Mouse (Mus musculus) lung, adult 2 months (tissue): ENCODE measurements around the gene Zfp113. TPM values are rescaled to one million over a fixed set of nuclear protein-coding genes. Genes with fewer than 3 reads are reported as not detected.

Experiments used
- DNase-seq: peaks from one replicate; pipeline ENCODE4 v3.0.0; 2022
- H3K4me1 ChIP-seq: fragments of 200-500 bp; 2 replicates; pipeline ENCODE4 v1.6.1; 2011; ENCODE audit warnings: low read length; ENCODE audit not compliant: control insufficient read depth, insufficient read depth
- H3K4me3 ChIP-seq: fragments of 200-500 bp; replicated peaks from 2 replicates; pipeline ENCODE3; 2011; ENCODE audit warnings: low read depth, mild to moderate bottlenecking, control low read depth, low read length; ENCODE audit errors: extremely low read depth
- CTCF ChIP-seq: fragments of 200-500 bp; IDR thresholded peaks from 2 replicates; pipeline ENCODE4 v1.5.1; 2011; ENCODE audit warnings: mild to moderate bottlenecking, low read length, control low read depth; ENCODE audit not compliant: insufficient read depth
- POLR2A ChIP-seq: fragments of 200-500 bp; IDR thresholded peaks from 2 replicates; pipeline ENCODE4 v1.6.1; 2011; ENCODE audit warnings: low read depth, mild to moderate bottlenecking, control low read depth, low read length, borderline replicate concordance; ENCODE audit errors: extremely low read depth
- WGBS: fragments of 180-500 bp; shearing (Covaris S2); methylation state at CpG from one replicate; pipeline ENCODE4 v1.1.7; 2018; 5-methylcytosine and 5-hydroxymethylcytosine counted together
- polyA plus RNA-seq: library from polyadenylated mRNA; depleted of rRNA; stranded (reverse); fragments of >200 nt; gene quantifications from 2 replicates; pipeline ENCODE4 v1.2.3, GENCODE M21; 2012; rRNA removed

Zfp113 gene
- polyA plus RNA-seq = 2.7 and 3.5 TPM in 2 replicates

DNA sequence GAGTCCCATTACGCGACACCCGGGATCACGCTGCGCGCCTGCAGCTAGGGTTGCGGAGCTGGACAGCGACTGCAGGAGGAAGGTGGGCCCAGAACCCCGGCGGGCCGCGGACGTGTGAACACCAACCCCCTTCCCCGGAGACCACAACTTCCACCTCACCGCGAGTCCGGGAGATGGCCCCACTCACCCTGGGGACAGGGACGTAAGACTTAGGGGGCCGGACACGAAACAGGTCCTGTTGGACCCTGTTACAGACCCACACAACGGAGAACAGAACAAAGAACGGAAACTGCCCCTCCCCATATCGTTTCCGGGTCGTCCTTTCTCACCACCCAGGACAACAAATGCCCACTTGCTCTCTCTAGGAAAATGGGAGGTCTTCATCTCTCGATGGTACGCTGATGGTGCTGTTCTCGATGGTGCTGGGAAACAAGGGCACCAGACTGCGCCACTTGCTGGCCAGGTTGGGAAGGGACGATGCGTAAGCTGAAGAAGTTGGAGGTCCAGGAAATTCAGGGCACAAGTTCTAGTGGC is at the start of gene Zfp113:
TSS of gene Zfp113 (minus strand) at position 302 of the 534 bp plus-strand sequence.
- WGBS = under 1% methylated on average over 31 of the region's 31 CpGs
- peak; percentile 97 for TF ChIP-seq CTCF
- peak; percentile 89 for TF ChIP-seq POLR2A
- DNase-seq = peak; percentile 79
- Histone ChIP-seq H3K4me3 (peak within 1 kb of the TSS; percentile 94), H3K4me1 (0 out of 2 replicates have a peak, but pooled peaks cover 2% of the 10 kb centered on the region)

DNA sequence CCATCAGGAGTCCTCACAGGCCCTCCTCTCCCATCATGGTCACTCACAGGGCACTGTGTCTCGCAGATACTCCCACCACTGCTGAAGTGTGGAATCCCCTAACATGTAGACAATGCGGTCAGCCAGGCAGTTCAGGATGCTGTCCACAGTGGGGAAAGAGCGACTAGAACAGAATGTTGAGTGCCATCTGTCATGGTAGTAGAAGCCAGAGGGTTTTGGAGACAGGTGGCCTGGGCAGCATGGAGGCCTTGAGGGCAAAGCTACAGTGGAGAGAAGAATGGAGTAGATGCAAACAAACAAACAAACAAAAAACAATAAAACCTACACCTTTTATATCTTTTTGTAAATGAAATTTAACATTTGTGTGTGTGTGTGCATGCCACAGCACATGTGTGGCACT is 46.5 kb upstream of the Zfp113 start:
- Histone ChIP-seq H3K4me1 (no peaks in the 10 kb centered on the region), H3K4me3 (no peak overlapping the region)
- DNase-seq = no peak
- WGBS = 85% methylated on average over 3 of the region's 3 CpGs
- TF ChIP-seq CTCF (no peak), POLR2A (no peak)

DNA sequence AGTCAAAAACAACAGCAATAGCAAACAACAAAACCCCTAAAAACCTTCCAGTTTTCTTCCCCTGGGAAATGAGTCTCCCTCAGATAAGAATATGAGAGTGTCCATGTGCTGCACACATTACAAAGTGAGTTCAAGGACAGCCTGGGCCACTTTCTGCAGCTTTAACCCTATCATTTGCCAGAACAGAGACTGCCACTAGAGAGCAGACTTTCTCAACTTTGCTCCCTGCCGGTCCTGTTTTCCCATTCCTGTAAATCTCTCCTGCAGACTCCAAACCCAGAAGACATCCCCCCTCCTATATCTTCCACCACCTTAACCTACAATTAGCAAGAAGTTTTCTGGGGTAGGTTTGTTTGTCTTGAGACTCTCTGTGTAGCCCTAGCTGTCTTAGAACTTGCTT is 44.0 kb upstream of the Zfp113 start:
- WGBS = 11% methylated on average over 1 of the region's 1 CpGs
- TF ChIP-seq POLR2A = no peak
- TF ChIP-seq CTCF = no peak
- H3K4me1 ChIP-seq = peaks cover 5% of the 10 kb centered on the region; the same call in 1 of the 2 replicates
- H3K4me3 ChIP-seq = no peak overlapping the region
- no peak for DNase-seq

DNA sequence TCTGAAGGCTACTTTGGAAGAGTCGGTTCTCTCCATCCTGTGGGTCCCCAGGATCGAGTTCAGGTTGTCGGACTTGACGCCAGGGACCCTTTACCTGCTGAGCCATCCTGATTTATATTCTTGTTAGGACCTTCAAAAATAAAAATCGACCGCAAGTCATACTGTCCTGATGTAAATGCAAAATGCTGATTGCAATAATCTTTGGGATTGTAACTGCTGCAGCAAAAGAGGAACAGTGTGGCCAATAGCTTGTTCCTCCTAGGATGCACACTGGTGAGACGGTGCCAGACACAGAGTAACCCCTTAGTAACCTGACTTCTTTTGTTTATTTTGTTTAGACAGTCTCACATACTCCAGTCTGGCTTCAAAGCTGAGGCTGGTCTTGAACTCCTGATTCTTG is 39.9 kb upstream of the Zfp113 start:
- TF ChIP-seq CTCF (no peak), POLR2A (no peak)
- no peak for DNase-seq
- 68% methylated on average over 7 of the region's 7 CpGs for WGBS
- Histone ChIP-seq H3K4me1 (peaks cover 5% of the 10 kb centered on the region; the same call in 1 of the 2 replicates), H3K4me3 (no peak overlapping the region)

- peak; percentile 35 for DNase-seq
- TF ChIP-seq POLR2A = 0 out of 2 replicates have a peak, but pooled peaks have one; percentile 16
- TF ChIP-seq CTCF = no peak
- 1% methylated on average over 29 of the region's 29 CpGs for WGBS
- peaks cover 5% of the 10 kb centered on the region; the same call in 1 of the 2 replicates for H3K4me1 ChIP-seq
- peak overlapping the region; percentile 90 for H3K4me3 ChIP-seq
Measured at GRCm38 (mm10) chr5:138194755-138195345, 39.3 kb upstream of the Zfp113 start.

- 4% methylated on average over 54 of the region's 54 CpGs for WGBS
- DNase-seq = peak; percentile 82
- TF ChIP-seq CTCF = no peak
- peak; percentile 67; the same call in 1 of the 2 replicates for TF ChIP-seq POLR2A
- Histone ChIP-seq H3K4me3 (peak within 1 kb of the TSS; percentile 90), H3K4me1 (peaks cover 5% of the 10 kb centered on the region; the same call in 1 of the 2 replicates)
Measured at GRCm38 (mm10) chr5:138193771-138194727, 38.5 kb upstream of the Zfp113 start, which contains the start of gene Mblac1. Gene Mblac1 (plus strand): TSS chr5:138194314.

- peak; percentile 59 for DNase-seq
- WGBS = under 1% methylated on average over 10 of the region's 10 CpGs
- Histone ChIP-seq H3K4me3 (peak overlapping the region; percentile 100), H3K4me1 (0 out of 2 replicates have a peak, but pooled peaks cover 2% of the 10 kb centered on the region)
- TF ChIP-seq POLR2A = no peak
- no peak for TF ChIP-seq CTCF
Measured at GRCm38 (mm10) chr5:138187661-138188306, 32.2 kb upstream of the Zfp113 start.

GRCm38 (mm10) chr5:138186950-138187638 is 31.6 kb upstream of the Zfp113 start, which contains the start of the genes Taf6 and Cnpy4:
Gene Taf6 (minus strand): TSS chr5:138187451.
Gene Cnpy4 (plus strand): TSS chr5:138187485.
- no peak for TF ChIP-seq CTCF
- TF ChIP-seq POLR2A = peak; percentile 94
- under 1% methylated on average over 31 of the region's 31 CpGs for WGBS
- 0 out of 2 replicates have a peak, but pooled peaks cover 2% of the 10 kb centered on the region for H3K4me1 ChIP-seq
- DNase-seq = peak; percentile 81
- H3K4me3 ChIP-seq = peak within 1 kb of the TSS; percentile 100
